Mouse (Mus musculus) liver, adult 2 months (tissue): ENCODE data around the gene Ciz1. TPM values are rescaled to one million over a fixed set of nuclear protein-coding genes. Genes with fewer than 3 reads are reported as not detected.

Experiments used
- DNase-seq: peaks from one replicate; pipeline ENCODE4 v3.0.0-alpha.2; 2011; ENCODE audit warnings: low read depth, low spot score; ENCODE audit errors: extremely low read depth
- H3K27ac ChIP-seq: fragments of 200-500 bp; replicated peaks from 2 replicates; pipeline ENCODE4 v1.5.1; 2012; ENCODE audit warnings: low read depth, mild to moderate bottlenecking, control low read depth, inconsistent platforms, low read length; ENCODE audit not compliant: insufficient read depth
- H3K27me3 ChIP-seq: fragments of 200-500 bp; 2 replicates; pipeline ENCODE4 v1.6.1; 2012; ENCODE audit warnings: mild to moderate bottlenecking, moderate library complexity, low read length, inconsistent platforms; ENCODE audit not compliant: control insufficient read depth, insufficient read depth
- H3K36me3 ChIP-seq: fragments of 200-500 bp; 2 replicates; pipeline ENCODE4 v1.6.1; 2012; ENCODE audit warnings: low read length, inconsistent platforms; ENCODE audit not compliant: control insufficient read depth, insufficient read depth
- H3K4me1 ChIP-seq: fragments of 200-500 bp; 2 replicates; pipeline ENCODE4 v1.6.1; 2011; ENCODE audit warnings: low read length; ENCODE audit not compliant: control insufficient read depth, insufficient read depth
- H3K4me3 ChIP-seq: fragments of 200-500 bp; 2 replicates; pipeline ENCODE4 v1.5.1; 2011; ENCODE audit warnings: low read depth, mild to moderate bottlenecking, control low read depth, low read length, moderate library complexity; ENCODE audit not compliant: insufficient read depth
- H3K79me2 ChIP-seq: fragments of 200-500 bp; 2 replicates; pipeline ENCODE4 v1.6.1; 2012; ENCODE audit warnings: inconsistent platforms, mild to moderate bottlenecking, low read length, moderate library complexity; ENCODE audit not compliant: control insufficient read depth, insufficient read depth
- H3K9ac ChIP-seq: fragments of 200-500 bp; 2 replicates; pipeline ENCODE4 v1.6.1; 2012; ENCODE audit warnings: low read depth, mild to moderate bottlenecking, control low read depth, inconsistent platforms, low read length
- CTCF ChIP-seq: fragments of 200-500 bp; IDR thresholded peaks from 2 replicates; pipeline ENCODE4 v1.5.1; 2011; ENCODE audit warnings: low read depth, low read length, control low read depth
- POLR2A ChIP-seq: fragments of 200-500 bp; IDR thresholded peaks from 2 replicates; pipeline ENCODE4 v1.6.1; 2011; ENCODE audit warnings: low read length, control low read depth; ENCODE audit not compliant: insufficient read depth; ENCODE audit errors: extremely low read depth
- WGBS: fragments of 180-500 bp; shearing (Covaris S2); methylation state at CpG from one replicate; pipeline ENCODE4 v1.1.7; 2018; 5-methylcytosine and 5-hydroxymethylcytosine counted together
- polyA plus RNA-seq: library from polyadenylated mRNA; depleted of rRNA; stranded (reverse); fragments of >200 nt; gene quantifications from 2 replicates; pipeline ENCODE4 v1.2.3, GENCODE M21; 2012
- total RNA-seq: library from RNA; depleted of rRNA; stranded (reverse); fragments of >200 nt; gene quantifications from 2 replicates; pipeline ENCODE4 v1.2.3, GENCODE M21; 2014

Gene Ciz1
- total and polyA plus RNA-seq, 2 experiments, result 9.5 to 71.7 TPM

- 97% methylated on average over 10 of the region's 10 CpGs for WGBS
- Histone ChIP-seq H3K27ac (no peak overlapping the region), H3K27me3 (no peaks in the 10 kb centered on the region), H3K9ac (no peak overlapping the region), H3K4me1 (peaks cover 2% of the 10 kb centered on the region; the same call in 1 of the 2 replicates), H3K36me3 (no peaks in the 10 kb centered on the region; the same call in 1 of the 2 replicates), H3K79me2 (no peaks in the 10 kb centered on the region), H3K4me3 (no peak overlapping the region)
- TF ChIP-seq CTCF (no peak), POLR2A (no peak)
- no peak for DNase-seq
Observed at GRCm38 (mm10) chr2:32376963-32377362, 24.8 kb downstream of the Ciz1 start.

DNA sequence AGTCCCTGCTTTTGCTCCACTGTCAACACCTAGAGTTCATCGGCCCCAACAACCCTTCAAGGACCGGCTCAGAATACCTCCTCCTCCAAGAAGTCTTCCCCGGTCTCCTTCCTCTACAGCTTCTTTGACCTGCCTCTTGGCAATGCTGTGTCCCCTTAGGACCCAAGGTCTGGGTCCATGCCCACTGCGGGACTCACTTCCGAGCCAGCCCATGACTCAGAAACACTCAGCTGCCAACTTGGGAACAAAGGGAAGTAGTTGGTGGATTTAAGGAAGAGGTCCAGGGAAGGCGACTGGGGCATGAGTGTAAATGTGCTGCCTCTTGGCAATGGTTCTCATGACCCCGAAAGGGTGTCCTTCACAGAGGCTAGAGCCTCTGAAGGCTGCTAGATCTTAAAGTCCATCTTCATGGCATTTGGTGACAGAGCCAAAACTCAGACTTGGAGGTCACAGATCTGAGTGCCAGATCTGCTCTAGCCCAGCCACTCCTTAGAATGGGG, 27.9 kb downstream of the Ciz1 start:
- no peaks in the 10 kb centered on the region for H3K36me3 ChIP-seq
- 82% methylated on average over 7 of the region's 7 CpGs for WGBS
- TF ChIP-seq CTCF (no peak), POLR2A (no peak)
- no peaks in the 10 kb centered on the region for H3K27me3 ChIP-seq
- no peak overlapping the region for H3K27ac ChIP-seq
- peaks cover 2% of the 10 kb centered on the region; the same call in 1 of the 2 replicates for H3K4me1 ChIP-seq
- H3K9ac ChIP-seq, result no peak overlapping the region
- DNase-seq, result no peak
- H3K4me3 ChIP-seq, result no peak overlapping the region
- H3K79me2 ChIP-seq, result no peaks in the 10 kb centered on the region

- 2% methylated on average over 27 of the region's 27 CpGs for WGBS
Observed at GRCm38 (mm10) chr2:32381141-32381774, 29.1 kb downstream of the Ciz1 start.

GRCm38 (mm10) chr2:32381775-32382223, 29.7 kb downstream of the Ciz1 start, which contains the start of gene 1110008P14Rik:
Gene 1110008P14Rik (minus strand): TSS chr2:32381938.
- DNase-seq, result peak; percentile 79
- WGBS, result under 1% methylated on average over 47 of the region's 47 CpGs
- H3K79me2 ChIP-seq, result no peaks in the 10 kb centered on the region
- peak within 1 kb of the TSS; percentile 83 for H3K4me3 ChIP-seq
- H3K9ac ChIP-seq, result peak within 1 kb of the TSS; percentile 82
- H3K27me3 ChIP-seq, result no peaks in the 10 kb centered on the region
- H3K4me1 ChIP-seq, result peaks cover 2% of the 10 kb centered on the region; the same call in 1 of the 2 replicates
- no peak for TF ChIP-seq CTCF
- no peak for TF ChIP-seq POLR2A
- no peak within 1 kb of the TSS for H3K27ac ChIP-seq
- no peaks in the 10 kb centered on the region for H3K36me3 ChIP-seq

More at GRCm38 (mm10) chr2:32381141-32381774, 29.1 kb downstream of the Ciz1 start:
- TF ChIP-seq POLR2A (no peak), CTCF (no peak)
- no peak for DNase-seq
- Histone ChIP-seq H3K27me3 (no peaks in the 10 kb centered on the region), H3K79me2 (no peaks in the 10 kb centered on the region), H3K36me3 (no peaks in the 10 kb centered on the region), H3K27ac (no peak overlapping the region), H3K9ac (peak overlapping the region; percentile 82), H3K4me3 (peak overlapping the region; percentile 83), H3K4me1 (peaks cover 2% of the 10 kb centered on the region; the same call in 1 of the 2 replicates)

GRCm38 (mm10) chr2:32382689-32383088, 30.6 kb downstream of the Ciz1 start:
- Histone ChIP-seq H3K27me3 (no peaks in the 10 kb centered on the region), H3K4me1 (peaks cover 2% of the 10 kb centered on the region; the same call in 1 of the 2 replicates), H3K27ac (no peak overlapping the region), H3K36me3 (no peaks in the 10 kb centered on the region), H3K4me3 (no peak overlapping the region), H3K79me2 (no peaks in the 10 kb centered on the region), H3K9ac (no peak overlapping the region)
- TF ChIP-seq POLR2A (no peak), CTCF (no peak)
- DNase-seq, result no peak
- 80% methylated on average over 2 of the region's 2 CpGs for WGBS
